Mouse (Mus musculus) megakaryocyte, embryonic 14.5 days (primary cell): ENCODE data around the gene Secisbp2.

Experiments
- FLI1 ChIP-seq: IDR thresholded peaks from 2 replicates; pipeline ENCODE4 v1.6.1; 2012; ENCODE audit warnings: low read length, inconsistent platforms, mixed read lengths
- GATA1 ChIP-seq: IDR thresholded peaks from 3 replicates; pipeline ENCODE4 v1.6.1; 2012; ENCODE audit warnings: mixed read lengths, low read length, inconsistent platforms, borderline replicate concordance

DNA sequence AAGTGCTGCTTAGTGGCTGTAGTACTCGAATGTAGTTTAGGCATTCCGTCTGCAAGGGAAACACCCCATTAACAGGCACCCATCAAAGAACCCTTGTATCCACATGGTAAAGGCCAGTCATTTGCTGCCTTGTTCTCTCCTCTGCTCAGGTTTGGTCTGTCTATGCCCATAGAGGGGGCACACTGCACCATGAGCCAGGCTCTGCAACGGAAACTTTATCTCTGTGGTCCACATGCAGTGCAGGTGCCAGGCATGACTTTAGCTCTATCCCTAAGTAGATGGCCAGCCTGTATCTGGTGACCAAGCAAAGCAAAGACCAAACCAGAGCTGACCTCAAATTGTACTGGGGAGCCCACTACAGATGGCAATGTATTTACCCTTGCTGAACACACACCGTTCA lies 69.1 kb downstream of the Secisbp2 start:
- TF ChIP-seq FLI1 (no peak), GATA1 (no peak)
